Mouse (Mus musculus): ENCODE data around the gene March7.

GRCm38 (mm10) chr2:60216547-60217153 is 7.0 kb downstream of the March7 start:
- TF ChIP-seq CTCF (IDR thresholded peaks at IDR 0.05) (no peak), EP300 (IDR thresholded peaks at IDR 0.05) (no peak)
